In genomic region chr2:115813721-115814120, GRCm38 (mm10) we compare ENCODE assay signal across 13 mouse cellular contexts.
DNase-seq lines count a peak whose midpoint lies in the region; ATAC-seq and TF ChIP-seq lines count a peak whose summit lies in the region.
"Had no signal": no experiment of that assay in that cellular context is flagged by ENCODE, and none has a peak within 500 bp of the region (broad histone marks: within the 10 kb centered on the region; RNA-seq: fewer than 3 reads in every experiment).

No protein-coding gene starts in this region.

- H3K9me3 ChIP-seq in heart, embryonic 16.5 days (replicated peaks; ENCODE audit: control insufficient read depth, low read length) = no peaks in the 10 kb centered on the region
- no peaks in the 10 kb centered on the region for H3K9me3 ChIP-seq in forebrain, embryonic 14.5 days (replicated peaks; ENCODE audit: control insufficient read depth, low read length)
- H3K9me3 ChIP-seq in limb, embryonic 13.5 days = no peaks in the 10 kb centered on the region

- H3K9ac ChIP-seq in heart, embryonic 16.5 days (ENCODE audit: low read length) = peak overlapping the region; percentile 46
- H3K9ac ChIP-seq in forebrain, embryonic 14.5 days (ENCODE audit: low read length) = no peak overlapping the region
- H3K9ac ChIP-seq in limb, embryonic 13.5 days = peak overlapping the region; percentile 40; the same call in 1 of the 2 replicates
- H3K9ac ChIP-seq: lung, embryonic 14.5 days had no signal

- TF ChIP-seq CTCF in brain, embryonic 14.5 days (IDR thresholded peaks at IDR 0.05; ENCODE audit: borderline replicate concordance, extremely low read depth, insufficient read depth, insufficient read length) = no peak

- H3K27me3 ChIP-seq in heart, embryonic 16.5 days (ENCODE audit: control insufficient read depth, insufficient read depth, low read length) = no peaks in the 10 kb centered on the region
- no peaks in the 10 kb centered on the region for H3K27me3 ChIP-seq in forebrain, embryonic 14.5 days (replicated peaks; ENCODE audit: control insufficient read depth, insufficient read depth, low read length)
- peaks cover 12% of the 10 kb centered on the region; the same call in 1 of the 2 replicates for H3K27me3 ChIP-seq in limb, embryonic 13.5 days
- H3K27me3 ChIP-seq: megakaryocyte, embryonic 14.5 days had no signal

- H3K4me1 ChIP-seq in heart, embryonic 16.5 days (ENCODE audit: control insufficient read depth, insufficient read depth, low read length) = peaks cover 13% of the 10 kb centered on the region
- H3K4me1 ChIP-seq in forebrain, embryonic 14.5 days (ENCODE audit: control insufficient read depth, insufficient read depth, low read length) = peaks cover 17% of the 10 kb centered on the region
- peaks cover 13% of the 10 kb centered on the region for H3K4me1 ChIP-seq in limb, embryonic 13.5 days
- H3K4me1 ChIP-seq: megakaryocyte, embryonic 14.5 days had no signal

- H3K36me3 ChIP-seq in heart, embryonic 16.5 days (ENCODE audit: control insufficient read depth, insufficient read depth) = no peaks in the 10 kb centered on the region
- H3K36me3 ChIP-seq in forebrain, embryonic 14.5 days (ENCODE audit: control insufficient read depth, insufficient read depth, low read length) = no peaks in the 10 kb centered on the region
- H3K36me3 ChIP-seq in limb, embryonic 13.5 days = no peaks in the 10 kb centered on the region

- H3K27ac ChIP-seq in heart, embryonic 16.5 days (ENCODE audit: low read length) = peak overlapping the region; percentile 67
- H3K27ac ChIP-seq in forebrain, embryonic 14.5 days (ENCODE audit: low read depth, low read length) = no peak overlapping the region
- no peak overlapping the region for H3K27ac ChIP-seq in limb, embryonic 13.5 days

- peak overlapping the region; percentile 56 for H3K4me2 ChIP-seq in heart, embryonic 16.5 days (ENCODE audit: low read depth, low read length)
- no peak overlapping the region for H3K4me2 ChIP-seq in forebrain, embryonic 14.5 days (ENCODE audit: low read length)
- H3K4me2 ChIP-seq in limb, embryonic 13.5 days (replicated peaks) = peak overlapping the region; percentile 55
- H3K4me2 ChIP-seq: lung, embryonic 14.5 days had no signal

- WGBS in heart, embryonic 16.5 days = 61% methylated on average over 6 of the region's 6 CpGs
- 56% methylated on average over 6 of the region's 6 CpGs for WGBS in forebrain, embryonic 14.5 days
- 21% methylated on average over 6 of the region's 6 CpGs for WGBS in limb, embryonic 13.5 days

- intact Hi-C loops in heart, postnatal 25 days (cut with DNase I) = no loop called here

- no peak for ATAC-seq in heart, embryonic 16.5 days (replicated peaks; ENCODE audit: extremely low read depth, insufficient read depth, low FRiP score)
- no peak for ATAC-seq in forebrain, embryonic 14.5 days
- ATAC-seq in limb, embryonic 13.5 days (ENCODE audit: low FRiP score, low read depth) = no peak
- ATAC-seq: CD4-positive, CD25-positive, alpha-beta regulatory T cell, adult 4 months had no signal

- DNase-seq in heart, postnatal 25 days (ENCODE audit: low spot score) = no peak
- DNase-seq in brain, embryonic 14.5 days (ENCODE audit: low read depth) = peak; percentile 48
- DNase-seq in forebrain, embryonic 14.5 days (ENCODE audit: low spot score) = peak; percentile 25
- no peak for DNase-seq in thymus, postnatal 0 days (ENCODE audit: low spot score)
- DNase-seq in right cerebral cortex, postnatal 36 days (ENCODE audit: low spot score in 2 of 2) = no peak
- DNase-seq: right cerebral cortex, adult 18-20 months; thymus, postnatal 4 days had no signal

- no peak for TF ChIP-seq POLR2A in brain, embryonic 14.5 days (IDR thresholded peaks at IDR 0.05; ENCODE audit: borderline replicate concordance, extremely low read depth, insufficient read depth, insufficient read length, poor library complexity, severe bottlenecking)

- H3K4me3 ChIP-seq in heart, embryonic 16.5 days (ENCODE audit: low read length) = no peak overlapping the region; the same call in 1 of the 2 replicates
- H3K4me3 ChIP-seq in forebrain, embryonic 14.5 days (ENCODE audit: low read depth, low read length) = no peak overlapping the region
- H3K4me3 ChIP-seq in limb, embryonic 13.5 days = peak overlapping the region; percentile 21; the same call in 1 of the 2 replicates
- H3K4me3 ChIP-seq: megakaryocyte, embryonic 14.5 days; myocyte had no signal

Comparison
In these comparisons a context has a peak if more than half of its experiments do, and no peak if none do; other contexts are left out.
1. DNase-seq: peak in brain, embryonic 14.5 days (single experiment) and forebrain, embryonic 14.5 days (single experiment); none in heart, postnatal 25 days (single experiment), thymus, postnatal 0 days (single experiment) and right cerebral cortex, postnatal 36 days (0 of 2).